In genomic region chr15:62328920-62329319, GRCm38 (mm10) we compare ENCODE assay signal across 8 mouse cellular contexts.
DNase-seq lines count a peak whose midpoint lies in the region; ATAC-seq and TF ChIP-seq lines count a peak whose summit lies in the region.

No protein-coding gene starts in this region.

- H3K27ac ChIP-seq in kidney, adult 2 months (ENCODE audit: insufficient read depth, low read depth, low read length) = no peak overlapping the region
- H3K27ac ChIP-seq in brown adipose tissue, adult 24 weeks (replicated peaks; ENCODE audit: low read depth, low read length) = peak overlapping the region; percentile 67
- peak overlapping the region; percentile 69 for H3K27ac ChIP-seq in heart, postnatal 0 days (ENCODE audit: low read depth)
- H3K27ac ChIP-seq in forebrain, embryonic 11.5 days (ENCODE audit: low read depth, low read length) = no peak overlapping the region

- H3K9ac ChIP-seq in heart, postnatal 0 days (replicated peaks; ENCODE audit: low read depth, low read length) = no peak overlapping the region
- H3K9ac ChIP-seq in forebrain, embryonic 11.5 days (ENCODE audit: low read length) = no peak overlapping the region

- TF ChIP-seq CTCF in kidney, adult 2 months (conservative IDR thresholded peaks at IDR 0.05; ENCODE audit: insufficient read depth, insufficient read length, low read depth, low read length) = no peak
- no peak for TF ChIP-seq CTCF in heart, postnatal 0 days (IDR thresholded peaks at IDR 0.05; ENCODE audit: low read depth)

- ATAC-seq in heart, postnatal 0 days (ENCODE audit: insufficient read depth, low read depth) = 0 out of 2 replicates have a peak, but pooled peaks have one; percentile 18
- no peak for ATAC-seq in forebrain, embryonic 11.5 days (replicated peaks; ENCODE audit: low FRiP score)

- H3K27me3 ChIP-seq in kidney, adult 2 months (replicated peaks; ENCODE audit: control insufficient read depth, insufficient read depth, low read length) = no peaks in the 10 kb centered on the region
- H3K27me3 ChIP-seq in heart, postnatal 0 days (ENCODE audit: control insufficient read depth, insufficient read depth, low read length) = no peaks in the 10 kb centered on the region
- H3K27me3 ChIP-seq in forebrain, embryonic 11.5 days (ENCODE audit: control insufficient read depth, insufficient read depth, low read length) = no peaks in the 10 kb centered on the region

- H3K9me3 ChIP-seq in heart, postnatal 0 days (replicated peaks; ENCODE audit: control insufficient read depth, low read length) = no peaks in the 10 kb centered on the region
- no peaks in the 10 kb centered on the region for H3K9me3 ChIP-seq in forebrain, embryonic 11.5 days (ENCODE audit: control insufficient read depth, low read length)

- H3K4me3 ChIP-seq in kidney, adult 2 months (ENCODE audit: insufficient read depth, low read depth, low read length) = no peak overlapping the region
- no peak overlapping the region for H3K4me3 ChIP-seq in brown adipose tissue, adult 24 weeks (ENCODE audit: insufficient read depth, low read depth, low read length)
- H3K4me3 ChIP-seq in heart, postnatal 0 days (ENCODE audit: low read depth, low read length) = no peak overlapping the region
- H3K4me3 ChIP-seq in forebrain, embryonic 11.5 days (ENCODE audit: low read depth, low read length) = no peak overlapping the region

- peak; percentile 16 for DNase-seq in kidney, adult 2 months
- no peak for DNase-seq in kidney, postnatal 14 days
- DNase-seq in A20 (ENCODE audit: low read depth, low spot score) = peak; percentile 56
- DNase-seq in heart, postnatal 0 days (ENCODE audit: low spot score) = peak; percentile 78
- peak; percentile 12 for DNase-seq in skeletal muscle tissue, adult 2 months (ENCODE audit: low read depth, low spot score)
- DNase-seq in forebrain, embryonic 11.5 days (ENCODE audit: low spot score) = no peak
- no peak for DNase-seq in lung, postnatal 10 days

- TF ChIP-seq POLR2A in kidney, adult 2 months (IDR thresholded peaks at IDR 0.05; ENCODE audit: low read depth, low read length) = no peak

- 15% methylated on average over 3 of the region's 3 CpGs for WGBS in kidney, adult 2 months
- WGBS in heart, postnatal 0 days = 11% methylated on average over 3 of the region's 3 CpGs
- 43% methylated on average over 3 of the region's 3 CpGs for WGBS in forebrain, embryonic 11.5 days

- H3K36me3 ChIP-seq in kidney, adult 2 months (ENCODE audit: control insufficient read depth, insufficient read depth, low read length) = no peaks in the 10 kb centered on the region
- H3K36me3 ChIP-seq in heart, postnatal 0 days (replicated peaks; ENCODE audit: control insufficient read depth, insufficient read depth, low read length) = no peaks in the 10 kb centered on the region
- H3K36me3 ChIP-seq in forebrain, embryonic 11.5 days (ENCODE audit: control insufficient read depth, insufficient read depth, low read length) = no peaks in the 10 kb centered on the region

- peaks cover 20% of the 10 kb centered on the region; the same call in 1 of the 2 replicates for H3K4me1 ChIP-seq in kidney, adult 2 months (ENCODE audit: control insufficient read depth, insufficient read depth, low read length)
- H3K4me1 ChIP-seq in brown adipose tissue, adult 24 weeks (ENCODE audit: control insufficient read depth, insufficient read depth, insufficient read length, low read length) = 0 out of 2 replicates have a peak, but pooled peaks cover 4% of the 10 kb centered on the region
- H3K4me1 ChIP-seq in heart, postnatal 0 days (ENCODE audit: control insufficient read depth, insufficient read depth) = peaks cover 3% of the 10 kb centered on the region; the same call in 1 of the 2 replicates
- H3K4me1 ChIP-seq in forebrain, embryonic 11.5 days (replicated peaks; ENCODE audit: control insufficient read depth, insufficient read depth, low read length) = no peaks in the 10 kb centered on the region

- no peak for TF ChIP-seq EP300 in heart, postnatal 0 days (IDR thresholded peaks at IDR 0.05; ENCODE audit: low read depth)

- H3K4me2 ChIP-seq in heart, postnatal 0 days (ENCODE audit: low read depth, low read length) = peak overlapping the region; percentile 44
- no peak overlapping the region for H3K4me2 ChIP-seq in forebrain, embryonic 11.5 days (ENCODE audit: low read depth, low read length, severe bottlenecking)

Comparison
In these comparisons a context has a peak if more than half of its experiments do, and no peak if none do; other contexts are left out.
1. DNase-seq: peak in kidney, adult 2 months (single experiment), A20 (single experiment), heart, postnatal 0 days (single experiment) and skeletal muscle tissue, adult 2 months (single experiment); none in kidney, postnatal 14 days (single experiment), forebrain, embryonic 11.5 days (single experiment) and lung, postnatal 10 days (single experiment).
2. H3K27ac ChIP-seq: peak in brown adipose tissue, adult 24 weeks (single experiment) and heart, postnatal 0 days (single experiment); none in kidney, adult 2 months (single experiment) and forebrain, embryonic 11.5 days (single experiment).